Mouse (Mus musculus) forebrain, embryonic 16.5 days (tissue): ENCODE data around the gene Slc5a5. TPM values are rescaled to one million over a fixed set of nuclear protein-coding genes. Genes with fewer than 3 reads are reported as not detected.

Experiments
- ATAC-seq: fragments of 200-750 bp; cut with Nextera tagmentation; 2 replicates; pipeline ENCODE4 v1.8.0; 2017; ENCODE audit warnings: mild to moderate bottlenecking, moderate library complexity
- H3K27ac ChIP-seq: fragments of 300-500 bp; sonication (generic); 2 replicates; pipeline ENCODE4 v1.5.1; 2014; ENCODE audit warnings: low read length, control low read depth
- H3K27me3 ChIP-seq: fragments of 300-500 bp; sonication (generic); replicated peaks from 2 replicates; pipeline ENCODE4 v1.6.1; 2014; ENCODE audit warnings: low read length; ENCODE audit not compliant: control insufficient read depth, insufficient read depth
- H3K36me3 ChIP-seq: fragments of 300-500 bp; sonication (generic); 2 replicates; pipeline ENCODE4 v1.6.1; 2014; ENCODE audit not compliant: control insufficient read depth, insufficient read depth
- H3K4me1 ChIP-seq: fragments of 300-500 bp; sonication (generic); replicated peaks from 2 replicates; pipeline ENCODE4 v1.6.1; 2014; ENCODE audit warnings: low read length; ENCODE audit not compliant: control insufficient read depth, insufficient read depth
- H3K4me2 ChIP-seq: fragments of 300-500 bp; sonication (generic); 2 replicates; pipeline ENCODE4 v1.6.1; 2014; ENCODE audit warnings: mild to moderate bottlenecking, low read length, control low read depth
- H3K4me3 ChIP-seq: fragments of 300-500 bp; sonication (generic); replicated peaks from 2 replicates; pipeline ENCODE4 v1.5.1; 2014; ENCODE audit warnings: mild to moderate bottlenecking, low read length, control low read depth
- H3K9ac ChIP-seq: fragments of 300-500 bp; sonication (generic); replicated peaks from 2 replicates; pipeline ENCODE4 v1.6.1; 2014; ENCODE audit warnings: low read depth, low read length, control low read depth
- H3K9me3 ChIP-seq: fragments of 300-500 bp; sonication (generic); 2 replicates; pipeline ENCODE4 v1.6.1; 2016; ENCODE audit warnings: low read length; ENCODE audit not compliant: control insufficient read depth
- WGBS: fragments of 180-500 bp; shearing (Covaris S2); extraction: QIAGEN DNeasy Blood & Tissue Kit; methylation state at CpG from one replicate; pipeline ENCODE4 v1.1.7; 2014; 5-methylcytosine and 5-hydroxymethylcytosine counted together
- polyA plus RNA-seq: library from polyadenylated mRNA; unstranded; fragments of >200 nt; fragmentation: Nextera tagmentation; extraction: Ambion mirVana; gene quantifications from 2 replicates; pipeline ENCODE4 v1.2.1, GENCODE M21; 2015

Gene Slc5a5
- polyA plus RNA-seq, 1 experiment from 2014 or later: 1.6 TPM

- no peaks in the 10 kb centered on the region for H3K9me3 ChIP-seq
- peaks cover 13% of the 10 kb centered on the region for H3K4me1 ChIP-seq
- 85% methylated on average over 2 of the region's 2 CpGs for WGBS
- ATAC-seq: no peak
- no peaks in the 10 kb centered on the region for H3K36me3 ChIP-seq
- no peak overlapping the region for H3K4me2 ChIP-seq
- no peak overlapping the region for H3K27ac ChIP-seq
- H3K27me3 ChIP-seq: no peaks in the 10 kb centered on the region
- H3K4me3 ChIP-seq: no peak overlapping the region
- no peak overlapping the region for H3K9ac ChIP-seq
Measured at GRCm38 (mm10) chr8:70853863-70854262, 38.7 kb downstream of the Slc5a5 start.

GRCm38 (mm10) chr8:70852595-70853231 is 39.8 kb downstream of the Slc5a5 start:
- Histone ChIP-seq H3K4me3 (no peak overlapping the region), H3K4me2 (no peak overlapping the region), H3K9me3 (no peaks in the 10 kb centered on the region), H3K9ac (no peak overlapping the region), H3K27me3 (no peaks in the 10 kb centered on the region), H3K4me1 (peaks cover 13% of the 10 kb centered on the region), H3K27ac (no peak overlapping the region), H3K36me3 (no peaks in the 10 kb centered on the region)
- 92% methylated on average over 41 of the region's 41 CpGs for WGBS
- no peak for ATAC-seq

- ATAC-seq: no peak
- Histone ChIP-seq H3K36me3 (no peaks in the 10 kb centered on the region), H3K4me2 (no peak overlapping the region), H3K9ac (no peak overlapping the region), H3K9me3 (no peaks in the 10 kb centered on the region), H3K4me1 (peaks cover 6% of the 10 kb centered on the region), H3K27ac (no peak overlapping the region), H3K27me3 (no peaks in the 10 kb centered on the region), H3K4me3 (no peak overlapping the region)
- WGBS: 53% methylated on average over 6 of the region's 6 CpGs
Measured at GRCm38 (mm10) chr8:70851837-70852236, 40.7 kb downstream of the Slc5a5 start.

- Histone ChIP-seq H3K9ac (no peak overlapping the region), H3K36me3 (no peaks in the 10 kb centered on the region), H3K9me3 (no peaks in the 10 kb centered on the region), H3K27ac (no peak overlapping the region), H3K4me2 (no peak overlapping the region), H3K4me3 (no peak overlapping the region), H3K27me3 (no peaks in the 10 kb centered on the region), H3K4me1 (no peaks in the 10 kb centered on the region)
- 89% methylated on average over 4 of the region's 4 CpGs for WGBS
- ATAC-seq: no peak
Measured at GRCm38 (mm10) chr8:70850947-70851346, 41.6 kb downstream of the Slc5a5 start.

GRCm38 (mm10) chr8:70850132-70850845 is 42.3 kb downstream of the Slc5a5 start:
- H3K4me1 ChIP-seq: no peaks in the 10 kb centered on the region
- H3K9ac ChIP-seq: no peak overlapping the region
- no peaks in the 10 kb centered on the region for H3K9me3 ChIP-seq
- no peak overlapping the region for H3K27ac ChIP-seq
- WGBS: 86% methylated on average over 7 of the region's 7 CpGs
- no peak overlapping the region for H3K4me2 ChIP-seq
- ATAC-seq: no peak
- H3K27me3 ChIP-seq: no peaks in the 10 kb centered on the region
- H3K36me3 ChIP-seq: no peaks in the 10 kb centered on the region
- H3K4me3 ChIP-seq: no peak overlapping the region

- no peak overlapping the region for H3K4me2 ChIP-seq
- no peak overlapping the region for H3K9ac ChIP-seq
- no peak for ATAC-seq
- H3K4me1 ChIP-seq: no peaks in the 10 kb centered on the region
- H3K36me3 ChIP-seq: no peaks in the 10 kb centered on the region
- H3K27me3 ChIP-seq: no peaks in the 10 kb centered on the region
- H3K4me3 ChIP-seq: no peak overlapping the region
- no peaks in the 10 kb centered on the region for H3K9me3 ChIP-seq
- WGBS: 89% methylated on average over 3 of the region's 3 CpGs
- no peak overlapping the region for H3K27ac ChIP-seq
Measured at GRCm38 (mm10) chr8:70849333-70849990, 43.1 kb downstream of the Slc5a5 start.

GRCm38 (mm10) chr8:70846371-70847154 is 46.0 kb downstream of the Slc5a5 start:
- no peak overlapping the region for H3K4me3 ChIP-seq
- no peak overlapping the region for H3K27ac ChIP-seq
- no peak overlapping the region for H3K9ac ChIP-seq
- no peaks in the 10 kb centered on the region for H3K36me3 ChIP-seq
- H3K4me1 ChIP-seq: no peaks in the 10 kb centered on the region
- H3K4me2 ChIP-seq: no peak overlapping the region
- WGBS: 54% methylated on average over 15 of the region's 15 CpGs
- ATAC-seq: no peak
- no peaks in the 10 kb centered on the region for H3K27me3 ChIP-seq
- no peaks in the 10 kb centered on the region for H3K9me3 ChIP-seq

GRCm38 (mm10) chr8:70845108-70845507 is 47.4 kb downstream of the Slc5a5 start:
- 46% methylated on average over 5 of the region's 5 CpGs for WGBS
- H3K4me3 ChIP-seq: no peak overlapping the region
- no peak overlapping the region for H3K4me2 ChIP-seq
- H3K9ac ChIP-seq: no peak overlapping the region
- H3K36me3 ChIP-seq: no peaks in the 10 kb centered on the region
- no peak for ATAC-seq
- H3K27me3 ChIP-seq: no peaks in the 10 kb centered on the region
- peaks cover 4% of the 10 kb centered on the region; the same call in 1 of the 2 replicates for H3K4me1 ChIP-seq
- H3K9me3 ChIP-seq: no peaks in the 10 kb centered on the region
- no peak overlapping the region for H3K27ac ChIP-seq

- Histone ChIP-seq H3K9me3 (no peaks in the 10 kb centered on the region), H3K27ac (no peak overlapping the region), H3K4me3 (no peak overlapping the region), H3K9ac (no peak overlapping the region), H3K27me3 (no peaks in the 10 kb centered on the region), H3K36me3 (no peaks in the 10 kb centered on the region), H3K4me2 (no peak overlapping the region), H3K4me1 (peaks cover 5% of the 10 kb centered on the region; the same call in 1 of the 2 replicates)
- ATAC-seq: no peak
- WGBS: 1% methylated on average over 6 of the region's 6 CpGs
Measured at GRCm38 (mm10) chr8:70844523-70844922, 48.0 kb downstream of the Slc5a5 start.
